Mouse (Mus musculus): ENCODE results near the gene Zbed5. TPM values are rescaled to one million over a fixed set of nuclear protein-coding genes. Genes with fewer than 3 reads are reported as not detected.
"Not testable (repeated sequence)": the region's sequence is repeated elsewhere in the genome, so short reads cannot be mapped to it uniquely, and the experiment has no call there.

Gene Zbed5
- polyA plus RNA-seq, 1 experiment from 2014 or later: 7.4 TPM

GRCm38 (mm10) chr5:129940736-129941494, 45.4 kb downstream of the Zbed5 start:
- WGBS: 4% methylated on average over 9 of the region's 9 CpGs
- ATAC-seq (ENCODE audit: insufficient number of reproducible peaks, low FRiP score, low TSS enrichment, low read depth): 0 out of 2 replicates have a peak, but pooled peaks have one; percentile 0
- peak overlapping the region; percentile 81 for H3K4me3 ChIP-seq

GRCm38 (mm10) chr5:129941495-129942045, 46.0 kb downstream of the Zbed5 start, which contains the start of gene Vkorc1l1:
Gene Vkorc1l1 (plus strand): TSS chr5:129941970.
- WGBS: under 1% methylated on average over 55 of the region's 59 CpGs
- Histone ChIP-seq H3K9ac (peak within 1 kb of the TSS; percentile 70), H3K4me3 (peak within 1 kb of the TSS; percentile 81), H3K36me3 (no peaks in the 10 kb centered on the region), H3K4me2 (peak within 1 kb of the TSS; percentile 70), H3K9me3 (no peaks in the 10 kb centered on the region), H3K27me3 (no peaks in the 10 kb centered on the region), H3K4me1 (peaks cover 5% of the 10 kb centered on the region; the same call in 1 of the 2 replicates), H3K27ac (peak within 1 kb of the TSS; percentile 73)
- ATAC-seq (ENCODE audit: insufficient number of reproducible peaks, low FRiP score, low TSS enrichment, low read depth): peak; percentile 98

More at GRCm38 (mm10) chr5:129940736-129941494, 45.4 kb downstream of the Zbed5 start:
- peaks cover 5% of the 10 kb centered on the region; the same call in 1 of the 2 replicates for H3K4me1 ChIP-seq
- H3K36me3 ChIP-seq: no peaks in the 10 kb centered on the region
- H3K27ac ChIP-seq: peak overlapping the region; percentile 73
- no peaks in the 10 kb centered on the region for H3K27me3 ChIP-seq
- no peak overlapping the region; the same call in 1 of the 2 replicates for H3K9ac ChIP-seq
- H3K9me3 ChIP-seq: no peaks in the 10 kb centered on the region
- peak overlapping the region; percentile 51 for H3K4me2 ChIP-seq

GRCm38 (mm10) chr5:129942073-129942939, 46.8 kb downstream of the Zbed5 start:
- H3K4me2 ChIP-seq: peak overlapping the region; percentile 70
- H3K9ac ChIP-seq: peak overlapping the region; percentile 70
- peak overlapping the region; percentile 81 for H3K4me3 ChIP-seq
- 1% methylated on average over 50 of the region's 82 CpGs for WGBS
- peak; percentile 12 for ATAC-seq (ENCODE audit: insufficient number of reproducible peaks, low FRiP score, low TSS enrichment, low read depth)
- H3K4me1 ChIP-seq, H3K9me3 ChIP-seq, H3K36me3 ChIP-seq, H3K27me3 ChIP-seq: not testable (repeated sequence)
- H3K27ac ChIP-seq: peak overlapping the region; percentile 62

GRCm38 (mm10) chr5:129943402-129943801, 47.9 kb downstream of the Zbed5 start:
- no peak overlapping the region for H3K4me2 ChIP-seq
- WGBS: 76% methylated on average over 1 of the region's 1 CpGs
- H3K9ac ChIP-seq: no peak overlapping the region
- no peak overlapping the region for H3K27ac ChIP-seq
- ATAC-seq (ENCODE audit: insufficient number of reproducible peaks, low FRiP score, low TSS enrichment, low read depth): no peak
- no peaks in the 10 kb centered on the region for H3K9me3 ChIP-seq
- no peaks in the 10 kb centered on the region; the same call in 1 of the 2 replicates for H3K36me3 ChIP-seq
- no peak overlapping the region for H3K4me3 ChIP-seq
- no peaks in the 10 kb centered on the region for H3K27me3 ChIP-seq
- peaks cover 5% of the 10 kb centered on the region; the same call in 1 of the 2 replicates for H3K4me1 ChIP-seq

GRCm38 (mm10) chr5:129947528-129948033, 52.1 kb downstream of the Zbed5 start:
- H3K36me3 ChIP-seq: no peaks in the 10 kb centered on the region; the same call in 1 of the 2 replicates
- no peak overlapping the region for H3K27ac ChIP-seq
- ATAC-seq (ENCODE audit: insufficient number of reproducible peaks, low FRiP score, low TSS enrichment, low read depth): no peak
- H3K27me3 ChIP-seq: no peaks in the 10 kb centered on the region
- H3K4me2 ChIP-seq: no peak overlapping the region
- H3K9me3 ChIP-seq: no peaks in the 10 kb centered on the region
- H3K4me1 ChIP-seq: peaks cover 5% of the 10 kb centered on the region; the same call in 1 of the 2 replicates
- no peak overlapping the region for H3K9ac ChIP-seq
- no peak overlapping the region for H3K4me3 ChIP-seq
- WGBS: 87% methylated on average over 2 of the region's 2 CpGs

- 95% methylated on average over 4 of the region's 4 CpGs for WGBS
- Histone ChIP-seq H3K27me3 (no peaks in the 10 kb centered on the region), H3K9me3 (no peaks in the 10 kb centered on the region), H3K4me3 (no peak overlapping the region), H3K4me1 (no peaks in the 10 kb centered on the region), H3K9ac (no peak overlapping the region), H3K36me3 (no peaks in the 10 kb centered on the region), H3K4me2 (no peak overlapping the region), H3K27ac (no peak overlapping the region)
- no peak for ATAC-seq (ENCODE audit: insufficient number of reproducible peaks, low FRiP score, low TSS enrichment, low read depth)
Measured at GRCm38 (mm10) chr5:129952143-129952542, 56.6 kb downstream of the Zbed5 start.

Other genes starting within 250 kb of the Zbed5 start
- 4.5 and 5.0 TPM in 2 replicates for gene Zfp11, start 225.6 kb upstream of the Zbed5 start, polyA plus RNA-seq (2015; fragmentation: Nextera tagmentation; extraction: Ambion mirVana)
- not detected in 2 replicates for gene Sept14, start 187.2 kb upstream of the Zbed5 start, polyA plus RNA-seq (2015; fragmentation: Nextera tagmentation; extraction: Ambion mirVana)
- 179 and 184 TPM in 2 replicates for gene Mrps17, start 180.2 kb upstream of the Zbed5 start, polyA plus RNA-seq (2015; fragmentation: Nextera tagmentation; extraction: Ambion mirVana)
- gene Nipsnap2, start 170.7 kb upstream of the Zbed5 start, polyA plus RNA-seq (2015; fragmentation: Nextera tagmentation; extraction: Ambion mirVana): 109 and 131 TPM in 2 replicates
- gene Psph, start 108.3 kb upstream of the Zbed5 start, polyA plus RNA-seq (2015; fragmentation: Nextera tagmentation; extraction: Ambion mirVana): 35.5 and 38.1 TPM in 2 replicates
- 62.1 and 76.1 TPM in 2 replicates for gene Sumf2, start 48.7 kb upstream of the Zbed5 start, polyA plus RNA-seq (2015; fragmentation: Nextera tagmentation; extraction: Ambion mirVana)
- gene Chchd2, start 8.3 kb upstream of the Zbed5 start, polyA plus RNA-seq (2015; fragmentation: Nextera tagmentation; extraction: Ambion mirVana): 814 and 824 TPM in 2 replicates
- gene Phkg1, start 2.8 kb downstream of the Zbed5 start, polyA plus RNA-seq (2015; fragmentation: Nextera tagmentation; extraction: Ambion mirVana): 0.32 and 1.7 TPM in 2 replicates
- gene Nupr1l, start 12.8 kb downstream of the Zbed5 start, polyA plus RNA-seq (2015; fragmentation: Nextera tagmentation; extraction: Ambion mirVana): 3.1 and 3.6 TPM in 2 replicates
- gene Vkorc1l1, start 46.2 kb downstream of the Zbed5 start, polyA plus RNA-seq (2015; fragmentation: Nextera tagmentation; extraction: Ambion mirVana): 21.2 and 28.5 TPM in 2 replicates
- 45.6 and 49.6 TPM in 2 replicates for gene Gusb, start 107.3 kb downstream of the Zbed5 start, polyA plus RNA-seq (2015; fragmentation: Nextera tagmentation; extraction: Ambion mirVana)
- gene Asl, start 133.5 kb downstream of the Zbed5 start, polyA plus RNA-seq (2015; fragmentation: Nextera tagmentation; extraction: Ambion mirVana): 27.7 and 29.0 TPM in 2 replicates
- gene Crcp, start 133.6 kb downstream of the Zbed5 start, polyA plus RNA-seq (2015; fragmentation: Nextera tagmentation; extraction: Ambion mirVana): 35.8 and 38.3 TPM in 2 replicates
- gene Tpst1, start 177.6 kb downstream of the Zbed5 start, polyA plus RNA-seq (2015; fragmentation: Nextera tagmentation; extraction: Ambion mirVana): 119 and 123 TPM in 2 replicates
- gene Kctd7, start 249.1 kb downstream of the Zbed5 start, polyA plus RNA-seq (2015; fragmentation: Nextera tagmentation; extraction: Ambion mirVana): 6.4 and 6.9 TPM in 2 replicates